Mouse (Mus musculus) heart, postnatal 0 days (tissue): ENCODE data around the gene Kank4.
"Not testable (repeated sequence)": the region's sequence is repeated elsewhere in the genome, so short reads cannot be mapped to it uniquely, and the experiment has no call there.

Source experiments
- CTCF ChIP-seq: IDR thresholded peaks from 2 replicates; pipeline ENCODE4 v1.5.1; 2016; ENCODE audit warnings: antibody characterized with exemption, control low read depth, low read depth
- EP300 ChIP-seq: IDR thresholded peaks from 2 replicates; pipeline ENCODE4 v1.6.1; 2016; ENCODE audit warnings: antibody characterized with exemption, low read depth

- not testable (repeated sequence) for TF ChIP-seq EP300, CTCF
Measured at GRCm38 (mm10) chr4:98850485-98850884, 33.1 kb upstream of the Kank4 start.
